Mouse (Mus musculus) spleen, adult 2 months (tissue): ENCODE measurements around the gene Marcks.

ENCODE experiments used
- CTCF ChIP-seq: fragments of 200-500 bp; IDR thresholded peaks from 2 replicates; pipeline ENCODE4 v1.5.1; 2011; ENCODE audit warnings: mild to moderate bottlenecking, inconsistent platforms; ENCODE audit not compliant: insufficient read depth, insufficient read length, insufficient replicate concordance; ENCODE audit errors: extremely low read depth
- POLR2A ChIP-seq: fragments of 200-500 bp; IDR thresholded peaks from 2 replicates; pipeline ENCODE4 v1.6.1; 2011; ENCODE audit warnings: low read depth, low read length, inconsistent platforms

GRCm38 (mm10) chr10:37172416-37172950, 33.8 kb upstream of the Marcks start:
- TF ChIP-seq POLR2A (no peak), CTCF (no peak)
